Mouse (Mus musculus): ENCODE measurements around the gene Frmd4b.

The Frmd4b gene

DNA sequence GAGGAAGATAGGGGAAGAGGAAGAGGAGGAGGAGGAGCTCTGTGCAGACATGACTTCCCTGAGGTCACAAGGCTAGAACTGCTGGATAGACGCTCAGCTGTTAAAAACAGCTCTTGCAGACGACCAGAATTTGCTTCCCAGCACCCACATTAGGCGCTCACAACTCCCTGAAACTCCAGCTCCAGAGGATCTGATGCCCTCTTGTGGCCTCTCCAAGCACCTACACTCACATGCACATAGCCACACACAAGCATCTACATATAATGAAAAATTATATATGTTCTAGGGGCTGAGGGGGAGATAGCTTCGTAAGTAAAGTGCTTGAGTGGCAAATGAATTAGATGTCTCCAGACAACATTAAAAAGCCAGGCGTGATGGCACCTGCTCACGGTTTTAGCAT, 378.0 kb downstream of the Frmd4b start:
- no peak for DNase-seq
